Mouse (Mus musculus): Measurements from ENCODE around the gene Tpcn2. TPM values are rescaled to one million over a fixed set of nuclear protein-coding genes. Genes with fewer than 3 reads are reported as not detected.

The Tpcn2 gene
- polyA plus RNA-seq, 1 experiment from 2014 or later: 0.86 TPM

- Histone ChIP-seq H3K9me3 (replicated peaks; ENCODE audit: control insufficient read depth, low read length) (no peaks in the 10 kb centered on the region), H3K4me3 (ENCODE audit: low read depth, low read length) (no peak overlapping the region), H3K4me2 (ENCODE audit: low read length) (no peak overlapping the region), H3K27me3 (replicated peaks; ENCODE audit: control insufficient read depth, insufficient read depth, low read length) (no peaks in the 10 kb centered on the region), H3K9ac (ENCODE audit: low read length) (no peak overlapping the region), H3K36me3 (ENCODE audit: control insufficient read depth, insufficient read depth, low read length) (0 out of 2 replicates have a peak, but pooled peaks cover 7% of the 10 kb centered on the region), H3K4me1 (ENCODE audit: control insufficient read depth, insufficient read depth, low read length) (no peaks in the 10 kb centered on the region), H3K27ac (ENCODE audit: low read depth, low read length) (no peak overlapping the region)
- no peak for ATAC-seq
- no peak for DNase-seq (ENCODE audit: low spot score)
- 94% methylated on average over 9 of the region's 9 CpGs for WGBS
Measured at GRCm38 (mm10) chr7:145264202-145264601, 19.6 kb downstream of the Tpcn2 start.

DNA sequence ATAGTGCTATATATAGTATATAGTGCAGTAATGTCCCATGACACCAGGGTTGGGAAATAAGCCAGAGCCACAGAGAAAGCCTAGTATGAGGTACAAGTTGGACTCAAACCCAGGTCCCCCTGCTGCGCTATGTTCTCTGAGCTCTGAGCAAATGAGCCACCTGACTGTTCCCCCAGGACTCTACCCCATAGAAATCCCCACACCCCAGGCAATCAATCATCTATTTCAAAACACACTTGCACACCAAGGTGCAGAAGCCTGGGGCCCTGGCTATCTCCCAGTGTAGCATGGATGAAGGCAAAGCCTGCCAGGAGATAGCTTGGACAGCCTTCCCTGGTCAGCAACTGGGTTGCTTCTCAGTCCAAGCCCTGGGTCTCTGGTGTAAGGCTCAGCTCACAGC, 27.7 kb downstream of the Tpcn2 start:
- no peaks in the 10 kb centered on the region for H3K4me1 ChIP-seq (ENCODE audit: control insufficient read depth, insufficient read depth, low read length)
- WGBS: 91% methylated on average over 1 of the region's 1 CpGs
- no peak overlapping the region for H3K4me3 ChIP-seq (ENCODE audit: low read depth, low read length)
- DNase-seq (ENCODE audit: low spot score) (no peak), ATAC-seq (no peak)
- no peaks in the 10 kb centered on the region for H3K36me3 ChIP-seq (ENCODE audit: control insufficient read depth, insufficient read depth, low read length)
- no peak overlapping the region for H3K9ac ChIP-seq (ENCODE audit: low read length)
- H3K9me3 ChIP-seq (replicated peaks; ENCODE audit: control insufficient read depth, low read length): no peaks in the 10 kb centered on the region
- no peak overlapping the region for H3K27ac ChIP-seq (ENCODE audit: low read depth, low read length)
- no peak overlapping the region for H3K4me2 ChIP-seq (ENCODE audit: low read length)
- no peaks in the 10 kb centered on the region for H3K27me3 ChIP-seq (replicated peaks; ENCODE audit: control insufficient read depth, insufficient read depth, low read length)

GRCm38 (mm10) chr7:145253986-145254630, 29.7 kb downstream of the Tpcn2 start:
- ATAC-seq (no peak), DNase-seq (ENCODE audit: low spot score) (no peak)
- WGBS: 57% methylated on average over 3 of the region's 3 CpGs

GRCm38 (mm10) chr7:145252715-145253476, 30.9 kb downstream of the Tpcn2 start:
- no peak overlapping the region for H3K9ac ChIP-seq (ENCODE audit: low read length)
- H3K4me1 ChIP-seq (ENCODE audit: control insufficient read depth, insufficient read depth, low read length): no peaks in the 10 kb centered on the region
- ATAC-seq: peak; percentile 83
- H3K9me3 ChIP-seq (replicated peaks; ENCODE audit: control insufficient read depth, low read length): no peaks in the 10 kb centered on the region
- H3K4me3 ChIP-seq (ENCODE audit: low read depth, low read length): no peak overlapping the region
- H3K27ac ChIP-seq (ENCODE audit: low read depth, low read length): no peak overlapping the region
- peak; percentile 85 for DNase-seq (ENCODE audit: low spot score)
- WGBS: 22% methylated on average over 8 of the region's 8 CpGs
- H3K4me2 ChIP-seq (ENCODE audit: low read length): no peak overlapping the region
- no peaks in the 10 kb centered on the region for H3K27me3 ChIP-seq (replicated peaks; ENCODE audit: control insufficient read depth, insufficient read depth, low read length)
- no peaks in the 10 kb centered on the region for H3K36me3 ChIP-seq (ENCODE audit: control insufficient read depth, insufficient read depth, low read length)

More at GRCm38 (mm10) chr7:145253986-145254630, 29.7 kb downstream of the Tpcn2 start:
- H3K9ac ChIP-seq (ENCODE audit: low read length): no peak overlapping the region
- no peaks in the 10 kb centered on the region for H3K36me3 ChIP-seq (ENCODE audit: control insufficient read depth, insufficient read depth, low read length)
- no peaks in the 10 kb centered on the region for H3K27me3 ChIP-seq (replicated peaks; ENCODE audit: control insufficient read depth, insufficient read depth, low read length)
- no peaks in the 10 kb centered on the region for H3K9me3 ChIP-seq (replicated peaks; ENCODE audit: control insufficient read depth, low read length)
- H3K4me2 ChIP-seq (ENCODE audit: low read length): no peak overlapping the region
- H3K4me3 ChIP-seq (ENCODE audit: low read depth, low read length): no peak overlapping the region
- H3K27ac ChIP-seq (ENCODE audit: low read depth, low read length): no peak overlapping the region
- no peaks in the 10 kb centered on the region for H3K4me1 ChIP-seq (ENCODE audit: control insufficient read depth, insufficient read depth, low read length)

GRCm38 (mm10) chr7:145250225-145250624, 33.6 kb downstream of the Tpcn2 start:
- no peaks in the 10 kb centered on the region for H3K36me3 ChIP-seq (ENCODE audit: control insufficient read depth, insufficient read depth, low read length)

DNA sequence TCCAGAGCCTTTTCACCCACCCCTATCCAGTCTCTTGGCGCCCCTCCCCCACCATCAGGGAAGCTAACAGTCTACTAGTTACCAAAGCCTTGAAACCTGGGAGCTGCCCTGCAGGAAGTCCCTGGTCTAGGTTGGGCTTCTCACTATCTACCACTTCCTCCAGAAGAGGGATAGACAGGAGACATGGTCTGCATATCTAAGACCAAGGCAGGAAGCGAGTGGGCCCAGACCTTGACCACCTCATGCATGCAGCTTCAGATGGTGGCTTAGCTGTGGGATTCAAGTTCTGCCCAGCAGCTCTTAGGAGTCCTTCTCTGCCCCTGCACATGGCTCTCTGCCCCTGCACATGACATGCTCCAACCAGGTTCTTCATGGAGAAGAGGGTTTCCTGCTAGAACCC, 34.9 kb downstream of the Tpcn2 start:
- ATAC-seq: no peak
- no peaks in the 10 kb centered on the region for H3K9me3 ChIP-seq (replicated peaks; ENCODE audit: control insufficient read depth, low read length)
- 85% methylated on average over 2 of the region's 2 CpGs for WGBS

More at GRCm38 (mm10) chr7:145250225-145250624, 33.6 kb downstream of the Tpcn2 start:
- Histone ChIP-seq H3K4me3 (ENCODE audit: low read depth, low read length) (no peak overlapping the region), H3K4me2 (ENCODE audit: low read length) (no peak overlapping the region), H3K4me1 (ENCODE audit: control insufficient read depth, insufficient read depth, low read length) (no peaks in the 10 kb centered on the region), H3K9me3 (replicated peaks; ENCODE audit: control insufficient read depth, low read length) (no peaks in the 10 kb centered on the region), H3K27me3 (replicated peaks; ENCODE audit: control insufficient read depth, insufficient read depth, low read length) (no peaks in the 10 kb centered on the region), H3K9ac (ENCODE audit: low read length) (no peak overlapping the region), H3K27ac (ENCODE audit: low read depth, low read length) (no peak overlapping the region)
- ATAC-seq (no peak), DNase-seq (ENCODE audit: low spot score) (no peak)
- WGBS: 70% methylated on average over 9 of the region's 9 CpGs

DNA sequence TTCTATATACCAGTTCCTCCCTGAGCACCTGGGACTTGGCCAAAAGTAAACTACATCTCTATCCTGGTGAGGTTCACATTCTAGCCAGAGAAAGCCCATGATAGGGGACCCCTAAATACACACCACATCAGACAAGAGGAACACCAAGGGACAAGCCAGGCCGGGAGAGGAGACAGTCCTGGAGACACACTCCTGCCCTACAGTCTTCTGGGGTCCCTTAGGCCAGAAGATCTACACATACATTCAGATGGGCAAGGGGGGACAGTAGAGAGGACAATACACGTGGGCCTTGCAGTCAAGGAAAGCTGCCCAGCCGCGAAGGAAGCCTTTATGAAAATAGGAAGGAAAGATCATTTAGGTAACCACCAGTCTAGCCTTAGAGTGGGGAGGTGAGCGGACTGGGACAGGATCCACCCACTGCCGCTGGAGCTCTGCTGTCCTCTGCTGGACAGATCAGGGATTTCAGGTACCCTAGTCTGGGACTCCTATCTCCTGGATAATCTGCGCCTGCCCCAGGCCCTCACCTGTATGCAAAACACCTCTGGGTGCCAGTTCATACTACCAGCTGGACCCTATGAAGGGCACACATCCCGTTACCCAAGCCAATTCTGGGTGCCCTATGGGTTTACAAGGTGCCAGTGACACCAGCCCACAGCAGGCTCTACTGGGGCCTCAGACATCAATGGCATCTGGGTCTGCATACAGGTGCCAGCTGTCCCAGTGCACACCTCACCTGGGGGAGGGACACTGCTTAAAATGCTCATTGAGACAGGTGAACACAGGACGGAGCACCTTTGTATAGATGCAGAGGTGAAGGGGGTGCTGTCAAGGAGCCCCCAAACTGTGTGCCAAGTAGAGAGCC, 40.7 kb downstream of the Tpcn2 start:
- Histone ChIP-seq H3K4me1 (ENCODE audit: control insufficient read depth, insufficient read depth, low read length) (no peaks in the 10 kb centered on the region; the same call in 1 of the 2 replicates), H3K9ac (ENCODE audit: low read length) (no peak overlapping the region), H3K27ac (ENCODE audit: low read depth, low read length) (no peak overlapping the region), H3K4me2 (ENCODE audit: low read length) (no peak overlapping the region), H3K4me3 (ENCODE audit: low read depth, low read length) (no peak overlapping the region), H3K9me3 (replicated peaks; ENCODE audit: control insufficient read depth, low read length) (no peaks in the 10 kb centered on the region), H3K36me3 (ENCODE audit: control insufficient read depth, insufficient read depth, low read length) (no peaks in the 10 kb centered on the region), H3K27me3 (replicated peaks; ENCODE audit: control insufficient read depth, insufficient read depth, low read length) (no peaks in the 10 kb centered on the region)
- DNase-seq (ENCODE audit: low spot score) (peak; percentile 82), ATAC-seq (peak; percentile 84)
- WGBS: 10% methylated on average over 9 of the region's 9 CpGs

More for the DNA sequence above, 34.9 kb downstream of the Tpcn2 start:
- no peaks in the 10 kb centered on the region for H3K27me3 ChIP-seq (replicated peaks; ENCODE audit: control insufficient read depth, insufficient read depth, low read length)
- H3K4me1 ChIP-seq (ENCODE audit: control insufficient read depth, insufficient read depth, low read length): no peaks in the 10 kb centered on the region
- no peak overlapping the region for H3K9ac ChIP-seq (ENCODE audit: low read length)
- no peak overlapping the region for H3K4me2 ChIP-seq (ENCODE audit: low read length)
- no peaks in the 10 kb centered on the region for H3K36me3 ChIP-seq (ENCODE audit: control insufficient read depth, insufficient read depth, low read length)
- H3K4me3 ChIP-seq (ENCODE audit: low read depth, low read length): no peak overlapping the region
- DNase-seq (ENCODE audit: low spot score): no peak
- no peak overlapping the region for H3K27ac ChIP-seq (ENCODE audit: low read depth, low read length)

GRCm38 (mm10) chr7:145242028-145242427, 41.8 kb downstream of the Tpcn2 start:
- WGBS: 79% methylated on average over 9 of the region's 9 CpGs
- ATAC-seq (no peak), DNase-seq (ENCODE audit: low spot score) (no peak)
- H3K4me2 ChIP-seq (ENCODE audit: low read length): no peak overlapping the region
- H3K27me3 ChIP-seq (replicated peaks; ENCODE audit: control insufficient read depth, insufficient read depth, low read length): no peaks in the 10 kb centered on the region
- H3K27ac ChIP-seq (ENCODE audit: low read depth, low read length): no peak overlapping the region
- H3K4me3 ChIP-seq (ENCODE audit: low read depth, low read length): no peak overlapping the region
- no peaks in the 10 kb centered on the region for H3K36me3 ChIP-seq (ENCODE audit: control insufficient read depth, insufficient read depth, low read length)
- no peak overlapping the region for H3K9ac ChIP-seq (ENCODE audit: low read length)
- no peaks in the 10 kb centered on the region; the same call in 1 of the 2 replicates for H3K4me1 ChIP-seq (ENCODE audit: control insufficient read depth, insufficient read depth, low read length)
- H3K9me3 ChIP-seq (replicated peaks; ENCODE audit: control insufficient read depth, low read length): no peaks in the 10 kb centered on the region
